Mouse (Mus musculus) bone marrow macrophage, adult 2 months (primary cell): ENCODE results near the gene Otulinl.

Experiments used
- CTCF ChIP-seq: IDR thresholded peaks from 2 replicates; pipeline ENCODE4 v1.5.1; 2012; ENCODE audit warnings: low read depth, mild to moderate bottlenecking, low read length, moderate library complexity
- POLR2A ChIP-seq: IDR thresholded peaks from 2 replicates; pipeline ENCODE4 v1.6.1; 2012; ENCODE audit warnings: mild to moderate bottlenecking, low read depth, low read length, borderline replicate concordance

DNA sequence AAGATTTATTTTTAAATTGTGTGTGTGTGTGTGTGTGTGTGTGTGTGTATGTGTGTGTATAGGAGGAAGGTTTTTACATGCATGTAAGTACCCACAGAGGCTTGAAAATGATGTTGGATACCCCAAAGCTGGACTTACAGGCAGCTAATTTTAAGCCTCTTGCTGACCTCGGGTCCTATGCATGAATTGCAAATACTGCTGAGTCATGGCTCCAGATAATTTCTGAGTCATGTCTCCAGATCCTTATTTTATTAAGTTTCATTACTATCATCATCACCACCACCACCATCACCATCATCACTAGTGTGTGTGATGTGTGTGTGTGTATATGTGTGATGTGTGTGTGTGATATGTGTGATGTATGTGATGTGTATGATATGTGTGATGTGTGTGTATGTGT is 18.7 kb downstream of the Otulinl start:
- TF ChIP-seq CTCF = no peak
- TF ChIP-seq POLR2A = no peak
